Mouse (Mus musculus) intestine, postnatal 0 days (tissue): ENCODE data around the gene Mul1. TPM values are rescaled to one million over a fixed set of nuclear protein-coding genes. Genes with fewer than 3 reads are reported as not detected.
"Not testable (repeated sequence)": the region's sequence is repeated elsewhere in the genome, so short reads cannot be mapped to it uniquely, and the experiment has no call there.

Experiments used
- ATAC-seq: fragments of 200-750 bp; cut with Nextera tagmentation; 2 replicates; pipeline ENCODE4 v1.8.0; 2017; ENCODE audit warnings: mild to moderate bottlenecking, moderate TSS enrichment, moderate library complexity
- H3K27ac ChIP-seq: fragments of 300-500 bp; sonication (generic); 2 replicates; pipeline ENCODE4 v1.5.1; 2014; ENCODE audit warnings: mild to moderate bottlenecking, low read depth, low read length, moderate library complexity
- H3K27me3 ChIP-seq: fragments of 300-500 bp; sonication (generic); replicated peaks from 2 replicates; pipeline ENCODE4 v1.6.1; 2014; ENCODE audit warnings: low read length, mixed read lengths; ENCODE audit not compliant: control insufficient read depth, insufficient read depth
- H3K36me3 ChIP-seq: fragments of 300-500 bp; sonication (generic); 2 replicates; pipeline ENCODE4 v1.6.1; 2014; ENCODE audit warnings: mild to moderate bottlenecking, moderate library complexity; ENCODE audit not compliant: control insufficient read depth, insufficient read depth
- H3K4me1 ChIP-seq: fragments of 300-500 bp; sonication (generic); replicated peaks from 2 replicates; pipeline ENCODE4 v1.6.1; 2014; ENCODE audit warnings: antibody characterized with exemption, low read length, mixed read lengths; ENCODE audit not compliant: control insufficient read depth, insufficient read depth
- H3K4me2 ChIP-seq: fragments of 300-500 bp; sonication (generic); replicated peaks from 2 replicates; pipeline ENCODE4 v1.6.1; 2014; ENCODE audit warnings: low read depth, mild to moderate bottlenecking, moderate library complexity
- H3K4me3 ChIP-seq: fragments of 300-500 bp; sonication (generic); 2 replicates; pipeline ENCODE4 v1.5.1; 2014; ENCODE audit warnings: low read depth, low read length
- H3K9ac ChIP-seq: fragments of 300-500 bp; sonication (generic); 2 replicates; pipeline ENCODE4 v1.6.1; 2014; ENCODE audit warnings: mild to moderate bottlenecking, low read depth, low read length
- H3K9me3 ChIP-seq: fragments of 300-500 bp; sonication (generic); 2 replicates; pipeline ENCODE4 v1.6.1; 2016; ENCODE audit warnings: mixed run types; ENCODE audit not compliant: control insufficient read depth
- CTCF ChIP-seq: sonication (generic); IDR thresholded peaks from 2 replicates; pipeline ENCODE4 v1.5.1; 2016; ENCODE audit warnings: low read depth, mild to moderate bottlenecking, control low read depth, antibody characterized with exemption, moderate library complexity
- WGBS: fragments of 180-500 bp; shearing (Covaris S2); extraction: QIAGEN DNeasy Blood & Tissue Kit; methylation state at CpG from one replicate; pipeline ENCODE4 v1.1.7; 2014; 5-methylcytosine and 5-hydroxymethylcytosine counted together
- polyA plus RNA-seq: library from polyadenylated mRNA; unstranded; fragments of >200 nt; fragmentation: Nextera tagmentation; extraction: Ambion mirVana; gene quantifications from 2 replicates; pipeline ENCODE4 v1.2.1, GENCODE M21; 2015

The Mul1 gene
- polyA plus RNA-seq, 1 experiment from 2014 or later: 34.7 TPM

- Histone ChIP-seq H3K4me3 (no peak overlapping the region), H3K4me1 (no peaks in the 10 kb centered on the region), H3K27me3 (0 out of 2 replicates have a peak, but pooled peaks cover 4% of the 10 kb centered on the region), H3K36me3 (no peaks in the 10 kb centered on the region), H3K4me2 (no peak overlapping the region), H3K9ac (no peak overlapping the region), H3K9me3 (no peaks in the 10 kb centered on the region), H3K27ac (no peak overlapping the region)
- WGBS: 66% methylated on average over 5 of the region's 5 CpGs
- no peak for TF ChIP-seq CTCF
- ATAC-seq: no peak
These were observed 18.1 kb upstream of the Mul1 start for GRCm38 (mm10) chr4:138416414-138416813.

- Histone ChIP-seq H3K4me2 (no peak overlapping the region), H3K27ac (no peak overlapping the region), H3K4me1 (no peaks in the 10 kb centered on the region), H3K9ac (no peak overlapping the region), H3K36me3 (no peaks in the 10 kb centered on the region), H3K4me3 (no peak overlapping the region), H3K9me3 (no peaks in the 10 kb centered on the region), H3K27me3 (0 out of 2 replicates have a peak, but pooled peaks cover 4% of the 10 kb centered on the region)
- 73% methylated on average over 4 of the region's 4 CpGs for WGBS
- no peak for TF ChIP-seq CTCF
- 0 out of 2 replicates have a peak, but pooled peaks have one; percentile 46 for ATAC-seq
These were observed 16.6 kb upstream of the Mul1 start for GRCm38 (mm10) chr4:138417882-138418281.

- WGBS: 44% methylated on average over 11 of the region's 11 CpGs
These were observed 16.0 kb upstream of the Mul1 start for GRCm38 (mm10) chr4:138418340-138418957.

GRCm38 (mm10) chr4:138425028-138425427 lies 9.4 kb upstream of the Mul1 start:
- no peak overlapping the region for H3K27ac ChIP-seq
- 0 out of 2 replicates have a peak, but pooled peaks cover under 1% of the 10 kb centered on the region for H3K27me3 ChIP-seq
- TF ChIP-seq CTCF: no peak
- no peaks in the 10 kb centered on the region for H3K9me3 ChIP-seq
- no peak for ATAC-seq
- H3K9ac ChIP-seq: no peak overlapping the region
- WGBS: 79% methylated on average over 6 of the region's 6 CpGs
- H3K36me3 ChIP-seq: no peaks in the 10 kb centered on the region
- no peak overlapping the region for H3K4me3 ChIP-seq
- H3K4me1 ChIP-seq: no peaks in the 10 kb centered on the region
- H3K4me2 ChIP-seq: no peak overlapping the region

More at GRCm38 (mm10) chr4:138418340-138418957, 16.0 kb upstream of the Mul1 start:
- Histone ChIP-seq H3K27ac (no peak overlapping the region), H3K36me3 (no peaks in the 10 kb centered on the region), H3K27me3 (0 out of 2 replicates have a peak, but pooled peaks cover 4% of the 10 kb centered on the region), H3K9me3 (no peaks in the 10 kb centered on the region), H3K4me2 (no peak overlapping the region), H3K9ac (no peak overlapping the region), H3K4me3 (no peak overlapping the region), H3K4me1 (no peaks in the 10 kb centered on the region)
- peak; percentile 60 for ATAC-seq
- TF ChIP-seq CTCF: no peak

GRCm38 (mm10) chr4:138425604-138426003 lies 8.9 kb upstream of the Mul1 start:
- not testable (repeated sequence) for H3K36me3 ChIP-seq, H3K4me2 ChIP-seq, H3K27me3 ChIP-seq, H3K4me3 ChIP-seq, H3K27ac ChIP-seq, ATAC-seq, H3K4me1 ChIP-seq, H3K9ac ChIP-seq, H3K9me3 ChIP-seq
- WGBS: 73% methylated on average over 14 of the region's 14 CpGs

GRCm38 (mm10) chr4:138426778-138427705 lies 7.4 kb upstream of the Mul1 start:
- Histone ChIP-seq H3K4me1 (no peaks in the 10 kb centered on the region), H3K36me3 (no peaks in the 10 kb centered on the region), H3K27ac (no peak overlapping the region), H3K4me3 (no peak overlapping the region), H3K9me3 (no peaks in the 10 kb centered on the region), H3K9ac (no peak overlapping the region), H3K27me3 (no peaks in the 10 kb centered on the region), H3K4me2 (peak overlapping the region; percentile 52)
- ATAC-seq: peak; percentile 55; the same call in 1 of the 2 replicates
- peak; percentile 95 for TF ChIP-seq CTCF
- 36% methylated on average over 22 of the region's 22 CpGs for WGBS
